Mouse (Mus musculus) midbrain, embryonic 16.5 days (tissue): ENCODE data around the gene Ntrk3. TPM values are rescaled to one million over a fixed set of nuclear protein-coding genes. Genes with fewer than 3 reads are reported as not detected.

Experiments used
- ATAC-seq: fragments of 200-750 bp; cut with Nextera tagmentation; 2 replicates; pipeline ENCODE4 v1.8.0; 2017; ENCODE audit warnings: moderate TSS enrichment
- H3K27ac ChIP-seq: fragments of 300-500 bp; sonication (generic); 2 replicates; pipeline ENCODE4 v1.5.1; 2014; ENCODE audit warnings: mild to moderate bottlenecking, low read length, mixed read lengths
- H3K27me3 ChIP-seq: fragments of 300-500 bp; sonication (generic); 2 replicates; pipeline ENCODE4 v1.6.1; 2014; ENCODE audit warnings: low read depth, low read length, mixed read lengths; ENCODE audit not compliant: control insufficient read depth, insufficient read depth
- H3K36me3 ChIP-seq: fragments of 300-500 bp; sonication (generic); 2 replicates; pipeline ENCODE4 v1.6.1; 2014; ENCODE audit warnings: mild to moderate bottlenecking, low read length, moderate library complexity, mixed read lengths; ENCODE audit not compliant: control insufficient read depth, insufficient read depth
- H3K4me1 ChIP-seq: fragments of 300-500 bp; sonication (generic); 2 replicates; pipeline ENCODE4 v1.6.1; 2014; ENCODE audit warnings: mild to moderate bottlenecking, low read length, mixed read lengths; ENCODE audit not compliant: control insufficient read depth, insufficient read depth
- H3K4me2 ChIP-seq: fragments of 300-500 bp; sonication (generic); 2 replicates; pipeline ENCODE4 v1.6.1; 2014; ENCODE audit warnings: mild to moderate bottlenecking, low read length, mixed read lengths
- H3K4me3 ChIP-seq: fragments of 300-500 bp; sonication (generic); 2 replicates; pipeline ENCODE4 v1.5.1; 2014; ENCODE audit warnings: low read depth, mild to moderate bottlenecking, low read length, moderate library complexity, mixed read lengths
- H3K9ac ChIP-seq: fragments of 300-500 bp; sonication (generic); 2 replicates; pipeline ENCODE4 v1.6.1; 2014; ENCODE audit warnings: low read depth, low read length, mixed read lengths
- H3K9me3 ChIP-seq: fragments of 300-500 bp; sonication (generic); replicated peaks from 2 replicates; pipeline ENCODE4 v1.6.1; 2014; ENCODE audit warnings: mild to moderate bottlenecking, low read length, mixed read lengths; ENCODE audit not compliant: control insufficient read depth, poor library complexity, severe bottlenecking
- WGBS: fragments of 180-500 bp; shearing (Covaris S2); extraction: QIAGEN DNeasy Blood & Tissue Kit; methylation state at CpG from one replicate; pipeline ENCODE4 v1.1.7; 2014; 5-methylcytosine and 5-hydroxymethylcytosine counted together
- polyA plus RNA-seq: library from polyadenylated mRNA; unstranded; fragments of >200 nt; fragmentation: Nextera tagmentation; extraction: Ambion mirVana; gene quantifications from 2 replicates; pipeline ENCODE4 v1.2.1, GENCODE M21; 2015

Gene Ntrk3
- polyA plus RNA-seq, 1 experiment from 2014 or later, result 24.7 TPM

DNA sequence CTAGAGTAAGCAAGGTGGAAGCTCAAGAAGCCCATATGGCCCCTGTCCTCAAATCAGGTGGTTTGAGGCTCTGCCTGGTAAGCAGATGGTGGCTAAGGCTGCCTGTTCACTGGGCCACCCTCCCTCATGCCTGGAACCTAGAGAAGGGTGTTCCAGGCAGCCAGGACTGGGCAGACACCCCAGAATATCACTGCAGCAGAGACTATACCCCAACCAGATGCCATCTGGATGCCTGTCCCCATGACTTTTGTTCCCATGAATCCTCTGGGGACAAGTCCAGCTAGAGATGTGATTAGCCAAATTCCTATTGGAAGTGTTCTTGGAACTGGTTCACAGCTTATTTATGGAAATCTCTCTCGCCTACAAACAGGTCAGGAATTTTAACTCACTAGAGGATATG lies 351.8 kb downstream of the Ntrk3 start:
- Histone ChIP-seq H3K9ac (no peak overlapping the region), H3K27ac (no peak overlapping the region), H3K4me3 (no peak overlapping the region), H3K9me3 (no peaks in the 10 kb centered on the region), H3K36me3 (no peaks in the 10 kb centered on the region), H3K27me3 (no peaks in the 10 kb centered on the region), H3K4me2 (no peak overlapping the region), H3K4me1 (peaks cover 3% of the 10 kb centered on the region; the same call in 1 of the 2 replicates)
- 92% methylated on average over 1 of the region's 1 CpGs for WGBS
- ATAC-seq, result no peak

- no peak overlapping the region for H3K27ac ChIP-seq
- no peak overlapping the region for H3K9ac ChIP-seq
- H3K4me1 ChIP-seq, result peaks cover 3% of the 10 kb centered on the region; the same call in 1 of the 2 replicates
- no peaks in the 10 kb centered on the region for H3K36me3 ChIP-seq
- ATAC-seq, result no peak
- H3K4me3 ChIP-seq, result no peak overlapping the region
- no peaks in the 10 kb centered on the region for H3K9me3 ChIP-seq
- no peak overlapping the region for H3K4me2 ChIP-seq
- no peaks in the 10 kb centered on the region for H3K27me3 ChIP-seq
These were observed 353.7 kb downstream of the Ntrk3 start for GRCm38 (mm10) chr7:78384111-78384510.

DNA sequence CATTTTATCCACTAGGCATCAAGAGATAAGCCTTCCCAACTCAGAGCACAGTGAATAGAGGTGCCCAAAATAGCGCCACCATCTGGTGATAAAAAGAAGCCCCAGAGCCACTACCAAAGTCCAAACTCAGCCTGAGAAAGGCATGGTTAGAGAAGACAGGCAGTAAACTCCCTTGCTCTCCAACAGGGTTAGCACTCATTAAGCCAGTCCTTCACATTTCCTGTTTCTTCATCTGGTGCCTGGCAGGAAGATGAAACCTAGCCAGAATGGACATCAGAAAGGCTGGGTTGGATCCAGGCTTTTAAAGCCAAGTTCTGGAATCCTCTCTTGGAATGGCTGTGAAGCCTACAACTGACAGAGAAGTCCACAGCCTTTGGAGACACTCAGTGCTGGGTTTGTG lies 355.7 kb downstream of the Ntrk3 start:
- H3K4me3 ChIP-seq, result no peak overlapping the region
- no peak for ATAC-seq
- 38% methylated on average over 1 of the region's 1 CpGs for WGBS
- H3K27ac ChIP-seq, result no peak overlapping the region
- H3K9me3 ChIP-seq, result no peaks in the 10 kb centered on the region
- H3K36me3 ChIP-seq, result no peaks in the 10 kb centered on the region
- H3K4me2 ChIP-seq, result no peak overlapping the region
- H3K9ac ChIP-seq, result no peak overlapping the region
- no peaks in the 10 kb centered on the region for H3K4me1 ChIP-seq
- no peaks in the 10 kb centered on the region for H3K27me3 ChIP-seq

GRCm38 (mm10) chr7:78379784-78380183 lies 358.0 kb downstream of the Ntrk3 start:
- H3K9me3 ChIP-seq, result no peaks in the 10 kb centered on the region
- H3K4me3 ChIP-seq, result no peak overlapping the region
- H3K4me1 ChIP-seq, result no peaks in the 10 kb centered on the region
- H3K36me3 ChIP-seq, result no peaks in the 10 kb centered on the region
- no peak overlapping the region for H3K9ac ChIP-seq
- 94% methylated on average over 5 of the region's 5 CpGs for WGBS
- ATAC-seq, result no peak
- no peak overlapping the region for H3K27ac ChIP-seq
- no peaks in the 10 kb centered on the region for H3K27me3 ChIP-seq
- no peak overlapping the region for H3K4me2 ChIP-seq

GRCm38 (mm10) chr7:78378306-78378705 lies 359.5 kb downstream of the Ntrk3 start:
- ATAC-seq, result no peak
- H3K36me3 ChIP-seq, result no peaks in the 10 kb centered on the region
- WGBS, result 86% methylated on average over 2 of the region's 2 CpGs

GRCm38 (mm10) chr7:78376875-78377274 lies 360.9 kb downstream of the Ntrk3 start:
- Histone ChIP-seq H3K36me3 (no peaks in the 10 kb centered on the region), H3K27me3 (no peaks in the 10 kb centered on the region), H3K4me3 (no peak overlapping the region), H3K27ac (no peak overlapping the region), H3K9ac (no peak overlapping the region), H3K4me2 (no peak overlapping the region), H3K9me3 (no peaks in the 10 kb centered on the region), H3K4me1 (no peaks in the 10 kb centered on the region)
- WGBS, result 68% methylated on average over 4 of the region's 4 CpGs
- ATAC-seq, result no peak

More at GRCm38 (mm10) chr7:78378306-78378705, 359.5 kb downstream of the Ntrk3 start:
- Histone ChIP-seq H3K4me3 (no peak overlapping the region), H3K9ac (no peak overlapping the region), H3K4me1 (no peaks in the 10 kb centered on the region), H3K27me3 (no peaks in the 10 kb centered on the region), H3K4me2 (no peak overlapping the region), H3K9me3 (no peaks in the 10 kb centered on the region), H3K27ac (no peak overlapping the region)

- Histone ChIP-seq H3K36me3 (no peaks in the 10 kb centered on the region), H3K27me3 (no peaks in the 10 kb centered on the region), H3K9ac (no peak overlapping the region), H3K4me3 (no peak overlapping the region), H3K9me3 (no peaks in the 10 kb centered on the region), H3K4me2 (no peak overlapping the region), H3K4me1 (peaks cover 8% of the 10 kb centered on the region), H3K27ac (peak overlapping the region; percentile 30; the same call in 1 of the 2 replicates)
- WGBS, result 50% methylated on average over 8 of the region's 8 CpGs
- ATAC-seq, result peak; percentile 39; the same call in 1 of the 2 replicates
These were observed 376.2 kb downstream of the Ntrk3 start for GRCm38 (mm10) chr7:78361341-78362309.

GRCm38 (mm10) chr7:78347464-78347863 lies 390.3 kb downstream of the Ntrk3 start:
- no peak overlapping the region for H3K27ac ChIP-seq
- no peak overlapping the region for H3K4me2 ChIP-seq
- ATAC-seq, result no peak
- no peaks in the 10 kb centered on the region for H3K9me3 ChIP-seq
- no peak overlapping the region for H3K4me3 ChIP-seq
- 80% methylated on average over 5 of the region's 5 CpGs for WGBS
- H3K9ac ChIP-seq, result no peak overlapping the region
- H3K4me1 ChIP-seq, result no peaks in the 10 kb centered on the region
- H3K36me3 ChIP-seq, result no peaks in the 10 kb centered on the region
- no peaks in the 10 kb centered on the region for H3K27me3 ChIP-seq

DNA sequence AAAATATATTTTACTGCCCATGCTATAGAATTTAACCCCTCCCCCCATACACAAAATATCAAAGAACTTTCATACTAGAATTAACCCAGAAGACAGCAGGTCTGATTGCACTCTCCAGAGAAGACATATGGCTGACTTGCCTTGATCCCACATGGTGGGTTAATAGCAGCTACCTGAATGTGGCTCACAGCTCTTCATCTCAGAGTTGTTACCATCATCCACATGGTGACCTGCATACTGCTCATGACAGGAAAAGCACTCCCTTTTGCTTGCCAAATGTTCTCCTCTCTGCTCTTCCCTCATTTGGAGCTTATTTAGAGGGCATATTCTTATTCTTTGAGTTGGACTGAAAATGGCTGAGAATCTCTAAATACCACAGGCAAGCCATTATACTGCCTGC lies 404.4 kb downstream of the Ntrk3 start:
- no peaks in the 10 kb centered on the region for H3K9me3 ChIP-seq
- H3K4me2 ChIP-seq, result no peak overlapping the region
- H3K27me3 ChIP-seq, result no peaks in the 10 kb centered on the region
- ATAC-seq, result no peak
- no peak overlapping the region for H3K9ac ChIP-seq
- no peak overlapping the region for H3K27ac ChIP-seq
- H3K4me1 ChIP-seq, result no peaks in the 10 kb centered on the region
- H3K4me3 ChIP-seq, result no peak overlapping the region
- no peaks in the 10 kb centered on the region for H3K36me3 ChIP-seq
